27 mouse cellular contexts compared by ENCODE assay signal in genomic region chr12:70137095-70137494, GRCm38 (mm10). TPM values are rescaled to one million over a fixed set of nuclear protein-coding genes. Genes with fewer than 3 reads are reported as not detected.
DNase-seq lines count a peak whose midpoint lies in the region; ATAC-seq and TF ChIP-seq lines count a peak whose summit lies in the region.
"Had no signal": no experiment of that assay in that cellular context is flagged by ENCODE, and none has a peak within 500 bp of the region (broad histone marks: within the 10 kb centered on the region; RNA-seq: fewer than 3 reads in every experiment).

No protein-coding gene starts in this region.

- no peak overlapping the region for H3K9ac ChIP-seq in embryonic facial prominence, embryonic 13.5 days
- H3K9ac ChIP-seq in midbrain, embryonic 13.5 days (replicated peaks), result no peak overlapping the region
- no peak overlapping the region for H3K9ac ChIP-seq in hindbrain, embryonic 14.5 days
- H3K9ac ChIP-seq: embryonic facial prominence, embryonic 12.5 days; heart, embryonic 13.5 days; hindbrain, embryonic 15.5 days; limb, embryonic 12.5 days; liver, embryonic 15.5 days; lung, embryonic 14.5 days had no signal

- no peak for TF ChIP-seq CTCF in spleen, adult 2 months (IDR thresholded peaks at IDR 0.05; ENCODE audit: extremely low read depth, insufficient read depth, insufficient read length, insufficient replicate concordance)

- DNase-seq in embryonic facial prominence, embryonic 10.5 days (ENCODE audit: low spot score), result no peak
- DNase-seq in midbrain, embryonic 10.5 days (ENCODE audit: low spot score), result no peak
- no peak for DNase-seq in spleen, adult 2 months (ENCODE audit: low read depth in 1 of 2, low spot score in 2 of 2)
- no peak for DNase-seq in spleen, adult 12 weeks (ENCODE audit: low spot score)
- peak; percentile 42 for DNase-seq in naive thymus-derived CD4-positive, alpha-beta T cell, adult 2 months (ENCODE audit: low read depth)
- no peak for DNase-seq in hindbrain, embryonic 14.5 days (ENCODE audit: low spot score)
- DNase-seq: adrenal gland, postnatal 10 days; cerebellum, adult 11 months; cerebellum, adult 9-10 months; cerebellum, postnatal 36 days; kidney, adult 18-20 months; lung, postnatal 14 days; right cerebral cortex, postnatal 25 days had no signal

- ATAC-seq in embryonic facial prominence, embryonic 13.5 days (ENCODE audit: insufficient number of reproducible peaks, insufficient read depth, low FRiP score, low TSS enrichment, low read depth), result 0 out of 2 replicates have a peak, but pooled peaks have one; percentile 62
- ATAC-seq in midbrain, embryonic 13.5 days, result 0 out of 2 replicates have a peak, but pooled peaks have one; percentile 40
- ATAC-seq in hindbrain, embryonic 14.5 days (ENCODE audit: low FRiP score), result no peak

- no peak overlapping the region for H3K4me3 ChIP-seq in embryonic facial prominence, embryonic 13.5 days
- no peak overlapping the region for H3K4me3 ChIP-seq in embryonic facial prominence, embryonic 10.5 days
- no peak overlapping the region for H3K4me3 ChIP-seq in midbrain, embryonic 13.5 days (replicated peaks)
- no peak overlapping the region for H3K4me3 ChIP-seq in midbrain, embryonic 10.5 days
- H3K4me3 ChIP-seq in spleen, adult 2 months (ENCODE audit: extremely low read depth, insufficient read depth, insufficient read length), result no peak overlapping the region
- H3K4me3 ChIP-seq in hindbrain, embryonic 14.5 days (replicated peaks; ENCODE audit: low read length), result no peak overlapping the region
- H3K4me3 ChIP-seq: embryonic facial prominence, embryonic 12.5 days; heart, embryonic 13.5 days; hindbrain, embryonic 15.5 days; layer of hippocampus, adult 2 months; left cerebral cortex, adult 2 months; limb, embryonic 12.5 days; liver, embryonic 15.5 days had no signal

- no peak for TF ChIP-seq POLR2A in spleen, adult 2 months (IDR thresholded peaks at IDR 0.05; ENCODE audit: low read depth, low read length)

- no peaks in the 10 kb centered on the region for H3K9me3 ChIP-seq in embryonic facial prominence, embryonic 13.5 days
- no peaks in the 10 kb centered on the region for H3K9me3 ChIP-seq in embryonic facial prominence, embryonic 10.5 days
- no peaks in the 10 kb centered on the region for H3K9me3 ChIP-seq in midbrain, embryonic 13.5 days
- no peaks in the 10 kb centered on the region for H3K9me3 ChIP-seq in midbrain, embryonic 10.5 days (replicated peaks)
- H3K9me3 ChIP-seq in hindbrain, embryonic 14.5 days (ENCODE audit: control insufficient read depth, low read length), result no peaks in the 10 kb centered on the region
- H3K9me3 ChIP-seq: embryonic facial prominence, embryonic 12.5 days; heart, embryonic 13.5 days; hindbrain, embryonic 15.5 days; limb, embryonic 12.5 days; liver, embryonic 15.5 days had no signal

- H3K27ac ChIP-seq in embryonic facial prominence, embryonic 13.5 days, result no peak overlapping the region
- H3K27ac ChIP-seq in embryonic facial prominence, embryonic 10.5 days (replicated peaks), result no peak overlapping the region
- H3K27ac ChIP-seq in midbrain, embryonic 13.5 days, result no peak overlapping the region
- H3K27ac ChIP-seq in midbrain, embryonic 10.5 days (replicated peaks), result no peak overlapping the region
- peak overlapping the region; percentile 63 for H3K27ac ChIP-seq in spleen, adult 2 months (ENCODE audit: insufficient read depth, low read length)
- no peak overlapping the region for H3K27ac ChIP-seq in hindbrain, embryonic 14.5 days
- H3K27ac ChIP-seq: embryonic facial prominence, embryonic 12.5 days; heart, embryonic 13.5 days; hindbrain, embryonic 15.5 days; layer of hippocampus, adult 2 months; left cerebral cortex, adult 2 months; limb, embryonic 12.5 days; liver, embryonic 15.5 days had no signal

- H3K4me2 ChIP-seq in embryonic facial prominence, embryonic 13.5 days, result no peak overlapping the region
- H3K4me2 ChIP-seq in midbrain, embryonic 13.5 days (replicated peaks), result no peak overlapping the region
- H3K4me2 ChIP-seq in hindbrain, embryonic 14.5 days (replicated peaks), result no peak overlapping the region
- H3K4me2 ChIP-seq: embryonic facial prominence, embryonic 12.5 days; heart, embryonic 13.5 days; hindbrain, embryonic 15.5 days; limb, embryonic 12.5 days; lung, embryonic 14.5 days had no signal

- peaks cover 5% of the 10 kb centered on the region; the same call in 1 of the 2 replicates for H3K4me1 ChIP-seq in embryonic facial prominence, embryonic 13.5 days
- H3K4me1 ChIP-seq in embryonic facial prominence, embryonic 10.5 days, result no peaks in the 10 kb centered on the region
- H3K4me1 ChIP-seq in midbrain, embryonic 13.5 days (replicated peaks), result no peaks in the 10 kb centered on the region; the same call in 1 of the 2 replicates
- no peaks in the 10 kb centered on the region for H3K4me1 ChIP-seq in midbrain, embryonic 10.5 days
- H3K4me1 ChIP-seq in spleen, adult 2 months (ENCODE audit: control insufficient read depth, insufficient read depth, insufficient read length), result peaks cover 15% of the 10 kb centered on the region; the same call in 1 of the 2 replicates
- H3K4me1 ChIP-seq in hindbrain, embryonic 14.5 days (replicated peaks; ENCODE audit: control insufficient read depth, insufficient read depth, low read length), result no peaks in the 10 kb centered on the region
- H3K4me1 ChIP-seq: embryonic facial prominence, embryonic 12.5 days; heart, embryonic 13.5 days; hindbrain, embryonic 15.5 days; limb, embryonic 12.5 days; liver, embryonic 15.5 days had no signal

- H3K36me3 ChIP-seq in embryonic facial prominence, embryonic 13.5 days, result no peaks in the 10 kb centered on the region
- H3K36me3 ChIP-seq in embryonic facial prominence, embryonic 10.5 days (replicated peaks), result no peaks in the 10 kb centered on the region
- H3K36me3 ChIP-seq in midbrain, embryonic 13.5 days, result no peaks in the 10 kb centered on the region
- no peaks in the 10 kb centered on the region for H3K36me3 ChIP-seq in midbrain, embryonic 10.5 days
- H3K36me3 ChIP-seq in spleen, adult 2 months (ENCODE audit: control insufficient read depth, insufficient read depth, low read length), result no peaks in the 10 kb centered on the region
- no peaks in the 10 kb centered on the region for H3K36me3 ChIP-seq in hindbrain, embryonic 14.5 days (replicated peaks; ENCODE audit: control insufficient read depth, insufficient read depth)
- H3K36me3 ChIP-seq: embryonic facial prominence, embryonic 12.5 days; heart, embryonic 13.5 days; hindbrain, embryonic 15.5 days; limb, embryonic 12.5 days; liver, embryonic 15.5 days had no signal

- H3K27me3 ChIP-seq in embryonic facial prominence, embryonic 13.5 days, result no peaks in the 10 kb centered on the region
- H3K27me3 ChIP-seq in embryonic facial prominence, embryonic 10.5 days (replicated peaks; ENCODE audit: low read depth, poor library complexity, severe bottlenecking), result no peaks in the 10 kb centered on the region
- H3K27me3 ChIP-seq in midbrain, embryonic 13.5 days, result no peaks in the 10 kb centered on the region
- no peaks in the 10 kb centered on the region for H3K27me3 ChIP-seq in midbrain, embryonic 10.5 days (ENCODE audit: low read depth, poor library complexity, severe bottlenecking)
- H3K27me3 ChIP-seq in spleen, adult 2 months (ENCODE audit: control insufficient read depth, insufficient read depth, low read length), result no peaks in the 10 kb centered on the region
- H3K27me3 ChIP-seq in hindbrain, embryonic 14.5 days (ENCODE audit: control insufficient read depth, insufficient read depth, low read length), result no peaks in the 10 kb centered on the region
- H3K27me3 ChIP-seq: CH12.LX; embryonic facial prominence, embryonic 12.5 days; heart, embryonic 13.5 days; hindbrain, embryonic 15.5 days; limb, embryonic 12.5 days; liver, embryonic 15.5 days had no signal

- WGBS in embryonic facial prominence, embryonic 13.5 days, result 79% methylated on average over 4 of the region's 4 CpGs
- 82% methylated on average over 4 of the region's 4 CpGs for WGBS in embryonic facial prominence, embryonic 10.5 days
- WGBS in midbrain, embryonic 13.5 days, result 62% methylated on average over 4 of the region's 4 CpGs
- whole genome bisulfite sequencing in midbrain, embryonic 10.5 days, result 89% methylated on average over 4 of the region's 4 CpGs
- WGBS in spleen, adult 2 months, result 72% methylated on average over 4 of the region's 4 CpGs
- 63% methylated on average over 4 of the region's 4 CpGs for WGBS in hindbrain, embryonic 14.5 days

RNA-seq across cellular contexts. Expression of gene Abhd12b, which starts 16.8 kb away (rescaled TPM):
- polyA plus RNA-seq in embryonic facial prominence, embryonic 13.5 days (2015; fragmentation: Nextera tagmentation; extraction: Ambion mirVana), result 0.18 and 0.21 TPM in 2 replicates
- polyA plus RNA-seq in embryonic facial prominence, embryonic 10.5 days (2016; fragmentation: Nextera tagmentation; extraction: Ambion mirVana), result not detected in 2 replicates
- 0.34 and 0.45 TPM in 2 replicates for polyA plus RNA-seq in midbrain, embryonic 13.5 days (2015; fragmentation: Nextera tagmentation; extraction: Ambion mirVana)
- polyA plus RNA-seq in midbrain, embryonic 10.5 days (2016; fragmentation: Nextera tagmentation; extraction: Ambion mirVana), result 0.10 TPM in 1 of 2 replicates, not detected in the other
- polyA plus RNA-seq in spleen, adult 2 months (2012; rRNA removed), result not detected in 2 replicates
- 0.23 TPM in 1 of 2 replicates, not detected in the other for polyA plus RNA-seq in hindbrain, embryonic 14.5 days (2014; fragmentation: Nextera tagmentation; extraction: Ambion mirVana)
- polyA plus RNA-seq: forebrain, embryonic 11.5 days; heart, embryonic 13.5 days; hindbrain, embryonic 15.5 days; limb, embryonic 12.5 days; liver, adult 2 months; liver, embryonic 15.5 days; neural tube, embryonic 11.5 days had no signal

RNA-seq across cellular contexts. Expression of gene Nin, which starts 23.6 kb away (rescaled TPM):
- 12.0 and 12.3 TPM in 2 replicates for polyA plus RNA-seq in embryonic facial prominence, embryonic 13.5 days (2015; fragmentation: Nextera tagmentation; extraction: Ambion mirVana)
- 11.7 and 12.1 TPM in 2 replicates for polyA plus RNA-seq in embryonic facial prominence, embryonic 10.5 days (2016; fragmentation: Nextera tagmentation; extraction: Ambion mirVana)
- 14.9 and 16.6 TPM in 2 replicates for polyA plus RNA-seq in midbrain, embryonic 13.5 days (2015; fragmentation: Nextera tagmentation; extraction: Ambion mirVana)
- 9.4 and 10.0 TPM in 2 replicates for polyA plus RNA-seq in midbrain, embryonic 10.5 days (2016; fragmentation: Nextera tagmentation; extraction: Ambion mirVana)
- polyA plus RNA-seq in spleen, adult 2 months (2012; rRNA removed), result 11.5 and 14.1 TPM in 2 replicates
- polyA plus RNA-seq in hindbrain, embryonic 14.5 days (2014; fragmentation: Nextera tagmentation; extraction: Ambion mirVana), result 12.6 and 12.8 TPM in 2 replicates
